Mouse (Mus musculus) spleen, adult 2 months (tissue): ENCODE data around the gene 4833423E24Rik.

Experiments used
- CTCF ChIP-seq: fragments of 200-500 bp; IDR thresholded peaks from 2 replicates; pipeline ENCODE4 v1.5.1; 2011; ENCODE audit warnings: mild to moderate bottlenecking, inconsistent platforms; ENCODE audit not compliant: insufficient read depth, insufficient read length, insufficient replicate concordance; ENCODE audit errors: extremely low read depth
- POLR2A ChIP-seq: fragments of 200-500 bp; IDR thresholded peaks from 2 replicates; pipeline ENCODE4 v1.6.1; 2011; ENCODE audit warnings: low read depth, low read length, inconsistent platforms

- no peak for TF ChIP-seq CTCF
- TF ChIP-seq POLR2A = no peak
These were observed 532 bp downstream of the 4833423E24Rik start for GRCm38 (mm10) chr2:85518292-85518691.
